Mouse (Mus musculus): ENCODE measurements around the gene Cpm. TPM values are rescaled to one million over a fixed set of nuclear protein-coding genes. Genes with fewer than 3 reads are reported as not detected.

Gene Cpm
- polyA plus RNA-seq, 1 experiment from 2014 or later = 43.6 TPM

- DNase-seq (ENCODE audit: low spot score) (no peak), ATAC-seq (ENCODE audit: low read depth) (no peak)
- WGBS = 91% methylated on average over 8 of the region's 8 CpGs
- no peaks in the 10 kb centered on the region for H3K27me3 ChIP-seq (replicated peaks; ENCODE audit: control insufficient read depth, insufficient read depth, low read length)
- H3K4me2 ChIP-seq (ENCODE audit: low read depth, low read length) = no peak overlapping the region
- no peak overlapping the region for H3K9ac ChIP-seq (ENCODE audit: low read depth, low read length)
- no peak overlapping the region for H3K27ac ChIP-seq (replicated peaks; ENCODE audit: low read depth, low read length)
- H3K4me1 ChIP-seq (ENCODE audit: control insufficient read depth, insufficient read depth, low read length) = 0 out of 2 replicates have a peak, but pooled peaks cover 5% of the 10 kb centered on the region
- no peaks in the 10 kb centered on the region for H3K9me3 ChIP-seq (ENCODE audit: control insufficient read depth, low read length)
- H3K4me3 ChIP-seq (ENCODE audit: low read depth, low read length) = no peak overlapping the region
- no peaks in the 10 kb centered on the region for H3K36me3 ChIP-seq (ENCODE audit: control insufficient read depth, insufficient read depth, low read length)
Observed at GRCm38 (mm10) chr10:117639221-117639599, 9.9 kb downstream of the Cpm start.

GRCm38 (mm10) chr10:117639899-117640594 lies 10.7 kb downstream of the Cpm start:
- DNase-seq (ENCODE audit: low spot score) (no peak), ATAC-seq (ENCODE audit: low read depth) (no peak)
- no peak overlapping the region for H3K4me3 ChIP-seq (ENCODE audit: low read depth, low read length)
- no peaks in the 10 kb centered on the region for H3K27me3 ChIP-seq (replicated peaks; ENCODE audit: control insufficient read depth, insufficient read depth, low read length)
- no peaks in the 10 kb centered on the region for H3K36me3 ChIP-seq (ENCODE audit: control insufficient read depth, insufficient read depth, low read length)
- H3K9me3 ChIP-seq (ENCODE audit: control insufficient read depth, low read length) = no peaks in the 10 kb centered on the region
- H3K9ac ChIP-seq (ENCODE audit: low read depth, low read length) = no peak overlapping the region
- no peak overlapping the region for H3K27ac ChIP-seq (replicated peaks; ENCODE audit: low read depth, low read length)
- 52% methylated on average over 20 of the region's 21 CpGs for WGBS
- H3K4me1 ChIP-seq (ENCODE audit: control insufficient read depth, insufficient read depth, low read length) = 0 out of 2 replicates have a peak, but pooled peaks cover 5% of the 10 kb centered on the region
- H3K4me2 ChIP-seq (ENCODE audit: low read depth, low read length) = 0 out of 2 replicates have a peak overlapping the region, but pooled peaks have one; percentile 4

GRCm38 (mm10) chr10:117640595-117641078 lies 11.3 kb downstream of the Cpm start:
- WGBS = 79% methylated on average over 7 of the region's 7 CpGs
- Histone ChIP-seq H3K4me2 (ENCODE audit: low read depth, low read length) (no peak overlapping the region), H3K27me3 (replicated peaks; ENCODE audit: control insufficient read depth, insufficient read depth, low read length) (no peaks in the 10 kb centered on the region), H3K9me3 (ENCODE audit: control insufficient read depth, low read length) (no peaks in the 10 kb centered on the region), H3K27ac (replicated peaks; ENCODE audit: low read depth, low read length) (no peak overlapping the region), H3K9ac (ENCODE audit: low read depth, low read length) (no peak overlapping the region), H3K4me1 (ENCODE audit: control insufficient read depth, insufficient read depth, low read length) (0 out of 2 replicates have a peak, but pooled peaks cover 5% of the 10 kb centered on the region), H3K36me3 (ENCODE audit: control insufficient read depth, insufficient read depth, low read length) (no peaks in the 10 kb centered on the region), H3K4me3 (ENCODE audit: low read depth, low read length) (no peak overlapping the region)
- ATAC-seq (ENCODE audit: low read depth) (no peak), DNase-seq (ENCODE audit: low spot score) (no peak)

- Histone ChIP-seq H3K36me3 (ENCODE audit: control insufficient read depth, insufficient read depth, low read length) (no peaks in the 10 kb centered on the region), H3K27ac (replicated peaks; ENCODE audit: low read depth, low read length) (no peak overlapping the region), H3K27me3 (replicated peaks; ENCODE audit: control insufficient read depth, insufficient read depth, low read length) (no peaks in the 10 kb centered on the region), H3K4me1 (ENCODE audit: control insufficient read depth, insufficient read depth, low read length) (0 out of 2 replicates have a peak, but pooled peaks cover 5% of the 10 kb centered on the region), H3K9me3 (ENCODE audit: control insufficient read depth, low read length) (no peaks in the 10 kb centered on the region), H3K4me3 (ENCODE audit: low read depth, low read length) (no peak overlapping the region), H3K9ac (ENCODE audit: low read depth, low read length) (peak overlapping the region; percentile 14; the same call in 1 of the 2 replicates), H3K4me2 (ENCODE audit: low read depth, low read length) (peak overlapping the region; percentile 39)
- no peak for DNase-seq (ENCODE audit: low spot score)
- no peak for ATAC-seq (ENCODE audit: low read depth)
- WGBS = 39% methylated on average over 20 of the region's 20 CpGs
Observed at GRCm38 (mm10) chr10:117641400-117642200, 12.3 kb downstream of the Cpm start.

- Histone ChIP-seq H3K27ac (replicated peaks; ENCODE audit: low read depth, low read length) (no peak overlapping the region), H3K4me1 (ENCODE audit: control insufficient read depth, insufficient read depth, low read length) (0 out of 2 replicates have a peak, but pooled peaks cover 5% of the 10 kb centered on the region), H3K4me2 (ENCODE audit: low read depth, low read length) (peak overlapping the region; percentile 39; the same call in 1 of the 2 replicates), H3K27me3 (replicated peaks; ENCODE audit: control insufficient read depth, insufficient read depth, low read length) (no peaks in the 10 kb centered on the region), H3K36me3 (ENCODE audit: control insufficient read depth, insufficient read depth, low read length) (no peaks in the 10 kb centered on the region), H3K9ac (ENCODE audit: low read depth, low read length) (no peak overlapping the region), H3K9me3 (ENCODE audit: control insufficient read depth, low read length) (no peaks in the 10 kb centered on the region), H3K4me3 (ENCODE audit: low read depth, low read length) (no peak overlapping the region)
- ATAC-seq (ENCODE audit: low read depth) = no peak
- WGBS = 74% methylated on average over 9 of the region's 9 CpGs
- no peak for DNase-seq (ENCODE audit: low spot score)
Observed at GRCm38 (mm10) chr10:117642201-117642450, 12.8 kb downstream of the Cpm start.

- DNase-seq (ENCODE audit: low spot score) (no peak), ATAC-seq (ENCODE audit: low read depth) (no peak)
- Histone ChIP-seq H3K27me3 (replicated peaks; ENCODE audit: control insufficient read depth, insufficient read depth, low read length) (no peaks in the 10 kb centered on the region), H3K36me3 (ENCODE audit: control insufficient read depth, insufficient read depth, low read length) (no peaks in the 10 kb centered on the region), H3K27ac (replicated peaks; ENCODE audit: low read depth, low read length) (no peak overlapping the region), H3K9me3 (ENCODE audit: control insufficient read depth, low read length) (no peaks in the 10 kb centered on the region), H3K4me1 (ENCODE audit: control insufficient read depth, insufficient read depth, low read length) (0 out of 2 replicates have a peak, but pooled peaks cover 5% of the 10 kb centered on the region), H3K4me2 (ENCODE audit: low read depth, low read length) (no peak overlapping the region), H3K4me3 (ENCODE audit: low read depth, low read length) (no peak overlapping the region), H3K9ac (ENCODE audit: low read depth, low read length) (no peak overlapping the region)
- WGBS = 93% methylated on average over 15 of the region's 15 CpGs
Observed at GRCm38 (mm10) chr10:117642491-117643262, 13.4 kb downstream of the Cpm start.

GRCm38 (mm10) chr10:117643302-117643701 lies 14.0 kb downstream of the Cpm start:
- Histone ChIP-seq H3K27me3 (replicated peaks; ENCODE audit: control insufficient read depth, insufficient read depth, low read length) (no peaks in the 10 kb centered on the region), H3K9me3 (ENCODE audit: control insufficient read depth, low read length) (no peaks in the 10 kb centered on the region), H3K4me1 (ENCODE audit: control insufficient read depth, insufficient read depth, low read length) (0 out of 2 replicates have a peak, but pooled peaks cover 5% of the 10 kb centered on the region), H3K4me3 (ENCODE audit: low read depth, low read length) (no peak overlapping the region), H3K4me2 (ENCODE audit: low read depth, low read length) (no peak overlapping the region), H3K36me3 (ENCODE audit: control insufficient read depth, insufficient read depth, low read length) (no peaks in the 10 kb centered on the region), H3K27ac (replicated peaks; ENCODE audit: low read depth, low read length) (no peak overlapping the region), H3K9ac (ENCODE audit: low read depth, low read length) (no peak overlapping the region)
- ATAC-seq (ENCODE audit: low read depth) (no peak), DNase-seq (ENCODE audit: low spot score) (no peak)
- WGBS = 80% methylated on average over 6 of the region's 6 CpGs

- 82% methylated on average over 12 of the region's 12 CpGs for WGBS
- no peak for ATAC-seq (ENCODE audit: low read depth)
Observed at GRCm38 (mm10) chr10:117643711-117644428, 14.6 kb downstream of the Cpm start.

More at GRCm38 (mm10) chr10:117643711-117644428, 14.6 kb downstream of the Cpm start:
- H3K4me3 ChIP-seq (ENCODE audit: low read depth, low read length) = no peak overlapping the region
- no peak overlapping the region for H3K4me2 ChIP-seq (ENCODE audit: low read depth, low read length)
- H3K36me3 ChIP-seq (ENCODE audit: control insufficient read depth, insufficient read depth, low read length) = no peaks in the 10 kb centered on the region
- 0 out of 2 replicates have a peak, but pooled peaks cover 5% of the 10 kb centered on the region for H3K4me1 ChIP-seq (ENCODE audit: control insufficient read depth, insufficient read depth, low read length)
- H3K9ac ChIP-seq (ENCODE audit: low read depth, low read length) = no peak overlapping the region
- H3K27me3 ChIP-seq (replicated peaks; ENCODE audit: control insufficient read depth, insufficient read depth, low read length) = no peaks in the 10 kb centered on the region
- H3K27ac ChIP-seq (replicated peaks; ENCODE audit: low read depth, low read length) = no peak overlapping the region
- DNase-seq (ENCODE audit: low spot score) = no peak
- no peaks in the 10 kb centered on the region for H3K9me3 ChIP-seq (ENCODE audit: control insufficient read depth, low read length)

Measured in embryonic facial prominence, embryonic 14.5 days (tissue).